Mouse (Mus musculus) intestine, postnatal 0 days (tissue): ENCODE results near the gene Krtap8-1. TPM values are rescaled to one million over a fixed set of nuclear protein-coding genes. Genes with fewer than 3 reads are reported as not detected.

Experiments
- ATAC-seq: fragments of 200-750 bp; cut with Nextera tagmentation; 2 replicates; pipeline ENCODE4 v1.8.0; 2017; ENCODE audit warnings: mild to moderate bottlenecking, moderate TSS enrichment, moderate library complexity
- H3K27ac ChIP-seq: fragments of 300-500 bp; sonication (generic); 2 replicates; pipeline ENCODE4 v1.5.1; 2014; ENCODE audit warnings: mild to moderate bottlenecking, low read depth, low read length, moderate library complexity
- H3K27me3 ChIP-seq: fragments of 300-500 bp; sonication (generic); replicated peaks from 2 replicates; pipeline ENCODE4 v1.6.1; 2014; ENCODE audit warnings: low read length, mixed read lengths; ENCODE audit not compliant: control insufficient read depth, insufficient read depth
- H3K36me3 ChIP-seq: fragments of 300-500 bp; sonication (generic); 2 replicates; pipeline ENCODE4 v1.6.1; 2014; ENCODE audit warnings: mild to moderate bottlenecking, moderate library complexity; ENCODE audit not compliant: control insufficient read depth, insufficient read depth
- H3K4me1 ChIP-seq: fragments of 300-500 bp; sonication (generic); replicated peaks from 2 replicates; pipeline ENCODE4 v1.6.1; 2014; ENCODE audit warnings: antibody characterized with exemption, low read length, mixed read lengths; ENCODE audit not compliant: control insufficient read depth, insufficient read depth
- H3K4me2 ChIP-seq: fragments of 300-500 bp; sonication (generic); replicated peaks from 2 replicates; pipeline ENCODE4 v1.6.1; 2014; ENCODE audit warnings: low read depth, mild to moderate bottlenecking, moderate library complexity
- H3K4me3 ChIP-seq: fragments of 300-500 bp; sonication (generic); 2 replicates; pipeline ENCODE4 v1.5.1; 2014; ENCODE audit warnings: low read depth, low read length
- H3K9ac ChIP-seq: fragments of 300-500 bp; sonication (generic); 2 replicates; pipeline ENCODE4 v1.6.1; 2014; ENCODE audit warnings: mild to moderate bottlenecking, low read depth, low read length
- H3K9me3 ChIP-seq: fragments of 300-500 bp; sonication (generic); 2 replicates; pipeline ENCODE4 v1.6.1; 2016; ENCODE audit warnings: mixed run types; ENCODE audit not compliant: control insufficient read depth
- CTCF ChIP-seq: sonication (generic); IDR thresholded peaks from 2 replicates; pipeline ENCODE4 v1.5.1; 2016; ENCODE audit warnings: low read depth, mild to moderate bottlenecking, control low read depth, antibody characterized with exemption, moderate library complexity
- WGBS: fragments of 180-500 bp; shearing (Covaris S2); extraction: QIAGEN DNeasy Blood & Tissue Kit; methylation state at CpG from one replicate; pipeline ENCODE4 v1.1.7; 2014; 5-methylcytosine and 5-hydroxymethylcytosine counted together
- polyA plus RNA-seq: library from polyadenylated mRNA; unstranded; fragments of >200 nt; fragmentation: Nextera tagmentation; extraction: Ambion mirVana; gene quantifications from 2 replicates; pipeline ENCODE4 v1.2.1, GENCODE M21; 2015

Gene Krtap8-1
- polyA plus RNA-seq: not detected in 2 replicates

DNA sequence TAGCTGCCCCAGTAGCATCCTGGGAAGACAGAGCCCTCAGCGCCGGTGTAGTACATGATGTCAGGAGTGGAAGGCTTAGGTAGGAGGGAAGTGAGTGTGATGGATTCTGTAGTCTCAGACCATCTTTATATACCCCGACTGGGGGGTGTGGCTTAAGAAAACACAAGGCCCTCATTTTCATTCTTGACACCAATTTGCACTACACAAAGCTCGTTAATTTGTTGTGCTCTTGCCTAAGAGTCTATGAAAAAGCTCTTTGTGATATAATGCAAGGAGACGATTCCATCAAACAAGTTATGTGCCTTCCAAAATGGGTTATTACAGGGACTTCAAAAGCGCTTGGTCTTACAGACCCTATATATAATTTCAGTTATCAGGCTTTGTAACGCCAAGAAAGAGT, at the start of gene Krtap8-1:
Gene Krtap8-1, minus strand, starts transcription at position 101 of the 400 bp plus-strand sequence.
- no peak for ATAC-seq
- no peaks in the 10 kb centered on the region for H3K36me3 ChIP-seq
- no peak within 1 kb of the TSS for H3K4me3 ChIP-seq
- no peaks in the 10 kb centered on the region for H3K4me1 ChIP-seq
- WGBS: 81% methylated on average over 7 of the region's 7 CpGs
- H3K9ac ChIP-seq: no peak within 1 kb of the TSS
- no peak for TF ChIP-seq CTCF
- H3K27me3 ChIP-seq: no peaks in the 10 kb centered on the region
- H3K27ac ChIP-seq: no peak within 1 kb of the TSS
- H3K9me3 ChIP-seq: no peaks in the 10 kb centered on the region
- no peak within 1 kb of the TSS for H3K4me2 ChIP-seq

GRCm38 (mm10) chr16:89537349-89537748, 49.6 kb upstream of the Krtap8-1 start:
- H3K36me3 ChIP-seq: no peaks in the 10 kb centered on the region
- no peaks in the 10 kb centered on the region for H3K9me3 ChIP-seq
- H3K4me2 ChIP-seq: no peak overlapping the region
- TF ChIP-seq CTCF: no peak
- no peak overlapping the region for H3K4me3 ChIP-seq
- no peak overlapping the region for H3K9ac ChIP-seq
- no peaks in the 10 kb centered on the region for H3K27me3 ChIP-seq
- 93% methylated on average over 6 of the region's 6 CpGs for WGBS
- H3K4me1 ChIP-seq: no peaks in the 10 kb centered on the region
- no peak for ATAC-seq
- H3K27ac ChIP-seq: no peak overlapping the region

- no peak for TF ChIP-seq CTCF
- ATAC-seq: no peak
- 30% methylated on average over 7 of the region's 7 CpGs for WGBS
Observed at GRCm38 (mm10) chr16:89530547-89530946, 42.8 kb upstream of the Krtap8-1 start.

DNA sequence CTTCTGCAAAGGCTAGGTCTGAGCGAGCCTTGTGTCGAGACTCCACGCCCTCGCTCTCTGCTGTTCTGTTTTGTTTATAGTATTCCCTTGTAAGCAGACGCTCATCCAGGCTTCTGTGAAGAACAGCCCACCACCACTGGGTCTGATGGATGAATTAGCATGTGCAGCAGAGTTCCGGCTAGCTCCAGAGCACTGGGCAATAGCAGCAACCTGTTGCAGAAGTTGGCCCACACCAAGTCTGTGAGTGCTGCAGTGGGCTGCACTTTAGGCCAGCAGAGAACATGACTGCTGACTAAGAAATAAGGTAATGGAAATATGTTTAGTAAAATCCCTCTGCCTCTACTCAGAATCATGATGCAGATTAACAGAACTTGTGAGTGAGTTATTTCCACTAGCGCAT, 42.1 kb upstream of the Krtap8-1 start:
- Histone ChIP-seq H3K27ac (no peak overlapping the region), H3K9ac (no peak overlapping the region), H3K36me3 (no peaks in the 10 kb centered on the region), H3K4me2 (no peak overlapping the region), H3K27me3 (no peaks in the 10 kb centered on the region), H3K4me3 (no peak overlapping the region), H3K4me1 (no peaks in the 10 kb centered on the region), H3K9me3 (no peaks in the 10 kb centered on the region)
- ATAC-seq: no peak
- TF ChIP-seq CTCF: no peak
- WGBS: 59% methylated on average over 7 of the region's 7 CpGs

More at GRCm38 (mm10) chr16:89530547-89530946, 42.8 kb upstream of the Krtap8-1 start:
- H3K27ac ChIP-seq: no peak overlapping the region
- H3K9me3 ChIP-seq: no peaks in the 10 kb centered on the region
- no peak overlapping the region for H3K4me2 ChIP-seq
- no peak overlapping the region for H3K4me3 ChIP-seq
- no peaks in the 10 kb centered on the region for H3K27me3 ChIP-seq
- no peaks in the 10 kb centered on the region for H3K36me3 ChIP-seq
- H3K4me1 ChIP-seq: no peaks in the 10 kb centered on the region
- no peak overlapping the region for H3K9ac ChIP-seq

DNA sequence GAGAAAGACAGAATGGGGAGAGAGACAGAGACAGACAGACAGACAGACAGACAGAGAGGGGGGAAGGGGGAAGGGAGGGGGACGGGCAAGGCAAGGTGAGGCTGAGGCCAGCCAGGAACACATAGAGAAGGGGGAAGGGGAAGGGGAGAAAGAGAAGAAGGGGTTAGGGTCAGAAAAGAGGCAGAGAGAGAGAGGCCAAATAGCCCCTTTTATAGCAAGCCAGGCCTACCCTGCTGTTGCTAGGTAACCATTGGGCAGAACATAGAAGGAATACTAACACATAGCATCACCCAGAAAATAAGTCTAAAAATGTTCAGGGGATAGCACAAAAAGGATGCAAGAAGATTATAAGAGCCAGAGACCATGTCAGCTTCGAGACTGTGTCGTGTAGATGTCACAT, 40.6 kb upstream of the Krtap8-1 start:
- Histone ChIP-seq H3K4me2 (no peak overlapping the region), H3K9me3 (no peaks in the 10 kb centered on the region), H3K36me3 (no peaks in the 10 kb centered on the region), H3K27ac (no peak overlapping the region), H3K9ac (no peak overlapping the region), H3K4me1 (no peaks in the 10 kb centered on the region), H3K4me3 (no peak overlapping the region), H3K27me3 (no peaks in the 10 kb centered on the region)
- TF ChIP-seq CTCF: no peak
- 82% methylated on average over 3 of the region's 3 CpGs for WGBS
- no peak for ATAC-seq

DNA sequence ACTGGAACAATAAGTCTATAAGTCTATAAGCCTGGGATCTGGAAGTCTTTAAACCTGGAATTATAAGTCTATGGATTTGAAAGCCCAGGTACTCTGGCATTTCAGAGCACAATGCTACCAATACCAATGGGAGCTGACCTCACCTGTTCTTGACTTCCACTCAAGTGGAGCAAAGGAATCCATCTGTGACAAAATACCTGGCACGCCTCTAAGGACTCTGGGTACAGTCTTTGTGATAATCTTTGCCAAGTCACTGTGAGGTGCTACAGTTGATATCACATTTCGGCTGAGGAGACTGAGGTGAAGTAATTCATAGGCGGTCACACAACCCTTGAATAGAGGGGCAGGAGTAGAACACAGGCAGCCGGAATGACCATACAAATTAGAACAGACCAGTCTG, 33.2 kb upstream of the Krtap8-1 start:
- TF ChIP-seq CTCF: no peak
- H3K9ac ChIP-seq: no peak overlapping the region
- no peaks in the 10 kb centered on the region for H3K27me3 ChIP-seq
- H3K4me3 ChIP-seq: no peak overlapping the region
- no peaks in the 10 kb centered on the region for H3K9me3 ChIP-seq
- WGBS: 91% methylated on average over 4 of the region's 4 CpGs
- H3K4me2 ChIP-seq: no peak overlapping the region
- no peaks in the 10 kb centered on the region for H3K36me3 ChIP-seq
- no peak overlapping the region for H3K27ac ChIP-seq
- H3K4me1 ChIP-seq: no peaks in the 10 kb centered on the region
- ATAC-seq: no peak

GRCm38 (mm10) chr16:89520555-89520954, 32.8 kb upstream of the Krtap8-1 start:
- no peak for TF ChIP-seq CTCF
- no peaks in the 10 kb centered on the region for H3K9me3 ChIP-seq
- H3K9ac ChIP-seq: no peak overlapping the region
- H3K4me3 ChIP-seq: no peak overlapping the region
- H3K4me1 ChIP-seq: no peaks in the 10 kb centered on the region
- no peak overlapping the region for H3K27ac ChIP-seq
- H3K4me2 ChIP-seq: no peak overlapping the region
- WGBS: 89% methylated on average over 2 of the region's 2 CpGs
- H3K36me3 ChIP-seq: no peaks in the 10 kb centered on the region
- H3K27me3 ChIP-seq: no peaks in the 10 kb centered on the region
- no peak for ATAC-seq
